Mouse (Mus musculus) gastrocnemius, postnatal 36 days (tissue): ENCODE data around the gene Fam219b. TPM values are rescaled to one million over a fixed set of nuclear protein-coding genes. Genes with fewer than 3 reads are reported as not detected.
A peak's percentile ranks its signal among the peaks of the same experiment; 100 is the strongest.

Experiments
- DNase-seq, 2 experiments: peaks; one replicate each; pipeline ENCODE4 v3.0.0; 2022
- intact Hi-C: fragments of 180-260 bp; cut with DNase I; formaldehyde crosslinking; loops from one replicate; pipeline ENCODE4 v1.15.1; 2025
- total RNA-seq, 2 experiments: library from RNA; stranded (reverse); gene quantifications; 2 replicates each; pipeline ENCODE4 v1.2.3; 2021

Fam219b gene
- total RNA-seq, 2 experiments from 2014 or later = 4.0 to 5.5 TPM

DNA sequence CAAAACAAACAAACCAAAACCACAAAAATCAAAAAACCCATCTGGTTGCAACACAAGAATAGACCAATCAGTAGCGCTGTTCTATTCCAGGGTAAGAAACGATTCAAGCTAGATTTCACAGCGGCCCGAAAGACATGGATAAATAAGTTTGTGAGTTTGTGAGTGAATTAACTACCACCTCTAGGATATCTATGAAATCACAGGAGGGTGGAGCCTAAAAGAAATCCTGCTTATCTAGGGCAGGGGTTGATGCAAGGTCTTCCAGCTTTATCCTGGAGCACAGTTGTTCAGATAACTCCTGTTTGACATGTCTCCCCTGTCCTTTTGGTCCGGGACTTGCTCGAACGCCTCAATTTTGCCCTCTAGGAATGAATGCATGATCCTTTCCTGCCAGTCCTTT lies 22.9 kb downstream of the Fam219b start:
- no peak for DNase-seq
- intact Hi-C loops = no loop called here

DNA sequence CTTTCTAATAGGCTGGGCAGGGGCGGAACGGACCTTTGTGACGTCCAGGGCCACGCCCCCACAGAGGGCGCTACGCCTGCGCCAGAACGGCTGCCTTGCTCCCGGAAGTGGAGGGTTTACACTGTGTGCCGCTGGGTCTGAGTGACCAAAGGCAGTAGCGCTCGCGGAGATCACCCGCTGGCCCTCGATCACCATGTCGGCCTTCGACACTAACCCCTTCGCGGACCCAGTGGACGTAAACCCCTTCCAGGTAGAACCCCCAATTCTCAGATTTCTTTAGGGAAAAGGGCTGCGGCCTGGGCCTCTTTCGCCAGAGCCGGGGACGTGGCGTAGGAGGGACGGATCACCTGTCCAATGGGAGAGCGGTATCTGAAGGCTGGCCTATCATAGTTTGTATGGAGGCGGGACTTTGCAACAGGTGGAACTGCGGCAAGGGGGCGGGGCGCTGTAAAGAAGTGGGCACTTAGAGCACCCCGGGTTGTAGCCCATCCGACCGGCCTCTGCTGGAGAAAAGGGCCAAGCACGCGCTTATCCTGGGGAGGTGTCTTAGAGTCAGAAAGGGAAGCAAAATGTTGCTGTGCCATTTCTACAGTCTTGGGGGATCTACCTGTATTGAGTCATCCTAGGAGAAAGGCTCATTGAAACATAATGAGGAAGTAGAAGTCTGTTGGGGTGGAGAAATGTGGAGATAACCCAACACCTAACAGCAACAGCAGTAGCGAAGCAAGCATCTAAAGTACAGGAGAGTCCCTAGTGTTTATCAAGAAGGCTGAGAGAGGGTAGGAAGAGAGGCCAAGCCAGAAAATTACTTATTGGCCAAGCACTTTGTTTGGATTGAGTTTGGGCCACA lies 23.8 kb downstream of the Fam219b start, which contains the start of gene Scamp2:
Gene Scamp2 (plus strand): TSS at position 83 of the 850 bp plus-strand sequence.
- peak; percentile 88 to 95 for DNase-seq
- intact Hi-C loops = no loop called here

DNA sequence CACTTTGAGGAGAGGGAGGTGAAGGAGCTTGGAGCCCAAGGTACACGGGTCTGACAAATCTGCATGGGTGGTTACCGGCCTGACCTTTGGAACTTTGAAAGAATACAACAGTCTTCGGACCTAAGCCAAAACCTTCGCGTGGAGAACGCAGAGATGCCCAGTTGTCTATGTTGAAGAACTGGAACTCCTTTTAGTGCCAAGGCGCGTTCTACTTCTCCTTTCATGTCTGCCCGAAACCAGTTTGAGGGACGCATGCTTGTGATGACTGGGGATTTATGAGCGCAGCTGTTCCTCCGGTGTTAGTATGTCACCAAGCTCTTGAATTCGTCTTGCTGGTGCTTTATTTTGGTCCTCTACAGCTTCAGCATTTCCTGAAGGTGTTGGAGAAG lies 24.4 kb downstream of the Fam219b start:
- DNase-seq = no peak
- intact Hi-C loops = no loop called here

DNA sequence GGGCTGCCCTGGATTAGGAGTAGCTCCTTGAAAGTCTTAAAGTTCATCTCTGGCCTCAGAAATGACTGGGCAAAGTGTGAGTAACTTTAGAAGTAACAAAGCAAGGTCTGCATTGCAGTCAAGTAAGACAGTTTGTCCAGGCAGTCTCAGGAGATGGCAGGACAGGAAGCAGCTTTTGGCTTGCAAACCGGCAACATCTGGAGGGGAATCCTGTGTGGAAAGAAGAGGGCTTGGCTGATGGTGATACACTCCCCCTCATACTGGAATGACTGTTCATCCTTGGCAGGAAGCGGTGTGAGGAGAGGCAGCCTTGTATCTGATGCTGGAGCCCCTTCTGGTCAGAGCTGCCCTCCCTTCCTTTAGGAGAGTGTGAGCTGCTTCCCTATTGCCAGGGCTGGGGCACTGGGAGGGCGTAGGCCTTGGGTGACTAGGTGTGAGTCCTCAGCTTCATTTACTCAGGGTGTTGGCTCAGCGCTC lies 25.6 kb downstream of the Fam219b start:
- intact Hi-C loops = no loop called here
- DNase-seq = peak in 1 of 2 experiments; percentile 51

DNA sequence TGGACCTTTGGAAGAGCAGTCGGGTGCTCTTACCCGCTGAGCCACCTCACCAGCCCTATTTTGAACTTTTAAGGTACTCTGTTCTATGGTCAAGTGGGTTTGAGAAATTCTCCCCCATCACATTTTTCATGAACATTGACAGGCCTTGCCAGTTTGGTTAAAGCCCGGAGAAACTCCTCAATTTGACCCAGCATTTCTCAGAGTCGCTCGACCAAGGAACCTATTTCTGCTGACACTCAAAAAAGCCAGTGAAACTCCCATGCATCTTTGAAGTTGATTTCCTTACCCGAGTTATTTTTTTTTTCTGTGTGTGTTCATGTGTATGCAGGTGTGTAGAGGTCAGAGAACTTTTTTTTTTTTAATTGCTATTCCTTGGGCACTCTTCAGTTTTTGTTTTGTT lies 27.3 kb downstream of the Fam219b start:
- DNase-seq = no peak
- intact Hi-C loops = no loop called here

DNA sequence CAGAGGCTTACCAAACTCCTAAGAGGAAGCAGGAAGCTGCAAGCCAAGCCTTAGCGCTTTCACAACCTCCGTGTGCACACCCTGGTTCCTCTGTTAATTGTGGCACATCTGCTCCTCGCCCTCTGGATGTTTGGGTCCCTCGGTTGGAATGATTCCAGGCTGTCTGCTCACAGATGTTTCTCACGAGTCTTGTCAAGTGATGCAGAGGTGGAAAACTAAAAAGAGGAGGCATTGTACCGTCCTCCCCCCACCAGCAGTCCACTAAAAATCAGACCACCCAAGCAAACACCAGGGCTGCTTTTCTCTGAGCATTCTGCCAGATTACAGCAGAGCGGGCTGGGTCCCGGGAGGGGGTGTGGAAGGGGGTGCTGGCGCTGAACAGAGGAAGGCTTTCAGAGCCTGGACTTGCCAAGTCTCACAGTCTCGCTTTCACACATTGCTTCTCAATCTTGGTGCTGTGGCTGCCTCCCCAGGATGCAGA lies 28.5 kb downstream of the Fam219b start:
- no peak for DNase-seq
- intact Hi-C loops = no loop called here

DNA sequence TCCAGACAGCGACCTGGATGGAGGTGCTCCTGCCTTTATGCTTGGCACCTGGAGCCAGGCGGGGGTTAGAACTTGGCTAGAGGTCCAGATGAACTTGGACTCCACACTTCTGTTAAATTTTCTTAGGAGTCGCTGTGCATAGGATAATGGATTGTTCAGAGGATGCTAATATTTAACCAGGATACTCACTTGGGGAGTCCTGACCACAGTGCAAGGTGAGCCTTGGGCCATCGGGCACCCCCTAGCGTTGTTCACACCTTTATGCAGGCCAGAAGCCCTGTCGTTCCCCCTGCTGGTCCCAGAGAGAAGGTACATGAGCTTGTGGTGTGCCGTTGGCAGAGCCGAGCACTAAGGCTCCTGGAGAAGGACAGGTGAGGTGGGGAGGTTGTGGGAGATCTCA lies 29.5 kb downstream of the Fam219b start:
- intact Hi-C loops = no loop called here
- DNase-seq = no peak

DNA sequence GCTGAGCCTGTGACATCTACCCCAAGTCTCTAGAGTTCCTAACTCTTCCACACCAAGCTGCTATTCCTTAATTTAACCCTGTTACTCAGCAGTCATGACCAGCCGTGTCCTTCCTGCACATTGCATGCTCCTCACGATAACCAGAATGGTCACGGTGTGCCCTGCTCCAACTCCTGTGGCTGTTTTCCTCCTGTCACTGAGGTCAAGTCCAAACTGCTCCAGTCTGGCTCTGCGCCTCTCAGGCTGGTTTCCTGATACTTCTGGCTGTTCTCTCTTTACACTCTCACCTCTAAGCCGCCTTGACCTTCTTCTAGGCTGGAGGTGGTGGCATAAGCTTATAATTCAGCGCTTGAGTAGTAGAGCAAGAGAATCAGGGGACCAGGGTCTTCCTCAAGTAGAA lies 31.2 kb downstream of the Fam219b start:
- intact Hi-C loops = no loop called here
- peak in 1 of 2 experiments; percentile 50 for DNase-seq

DNA sequence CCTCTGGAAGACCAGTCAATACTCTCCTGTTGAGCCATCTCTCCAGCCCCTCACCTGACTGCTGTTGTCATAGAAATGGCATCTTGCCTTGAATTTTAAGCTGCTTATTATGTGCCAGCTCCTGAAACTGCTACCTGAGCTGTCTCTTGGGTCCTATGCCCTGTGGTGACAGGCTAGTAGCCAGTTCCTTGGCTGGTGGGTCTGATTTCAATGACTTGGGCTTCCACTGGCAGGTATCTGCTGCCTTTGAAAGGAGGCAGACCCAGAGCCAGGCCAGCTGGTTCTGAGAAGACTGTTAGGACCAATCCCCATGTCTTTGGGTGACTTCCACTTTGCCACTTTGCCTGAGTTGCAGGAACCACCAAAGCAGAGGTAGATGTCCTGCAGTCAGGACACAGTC lies 37.1 kb downstream of the Fam219b start:
- no peak for DNase-seq
- intact Hi-C loops = no loop called here

DNA sequence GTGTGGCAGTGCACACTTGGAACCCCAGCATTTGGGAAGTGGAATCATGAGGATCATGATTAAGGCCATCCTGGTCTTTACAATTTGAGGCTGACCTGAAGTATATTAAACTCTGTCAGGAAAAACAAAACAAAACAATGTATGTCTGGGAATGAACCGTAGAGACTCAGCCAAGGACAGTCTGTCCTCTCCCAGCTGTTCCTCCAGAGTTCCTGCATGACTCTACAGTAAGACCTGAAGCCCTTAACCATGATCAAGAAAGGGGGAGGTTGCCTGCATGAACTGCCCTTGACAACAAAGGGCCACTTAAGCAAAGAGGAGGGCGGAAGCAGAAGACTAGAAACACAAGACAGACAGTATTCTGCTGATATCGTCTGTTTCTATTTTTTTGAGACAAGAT lies 38.2 kb downstream of the Fam219b start:
- DNase-seq = no peak
- intact Hi-C loops = no loop called here

DNA sequence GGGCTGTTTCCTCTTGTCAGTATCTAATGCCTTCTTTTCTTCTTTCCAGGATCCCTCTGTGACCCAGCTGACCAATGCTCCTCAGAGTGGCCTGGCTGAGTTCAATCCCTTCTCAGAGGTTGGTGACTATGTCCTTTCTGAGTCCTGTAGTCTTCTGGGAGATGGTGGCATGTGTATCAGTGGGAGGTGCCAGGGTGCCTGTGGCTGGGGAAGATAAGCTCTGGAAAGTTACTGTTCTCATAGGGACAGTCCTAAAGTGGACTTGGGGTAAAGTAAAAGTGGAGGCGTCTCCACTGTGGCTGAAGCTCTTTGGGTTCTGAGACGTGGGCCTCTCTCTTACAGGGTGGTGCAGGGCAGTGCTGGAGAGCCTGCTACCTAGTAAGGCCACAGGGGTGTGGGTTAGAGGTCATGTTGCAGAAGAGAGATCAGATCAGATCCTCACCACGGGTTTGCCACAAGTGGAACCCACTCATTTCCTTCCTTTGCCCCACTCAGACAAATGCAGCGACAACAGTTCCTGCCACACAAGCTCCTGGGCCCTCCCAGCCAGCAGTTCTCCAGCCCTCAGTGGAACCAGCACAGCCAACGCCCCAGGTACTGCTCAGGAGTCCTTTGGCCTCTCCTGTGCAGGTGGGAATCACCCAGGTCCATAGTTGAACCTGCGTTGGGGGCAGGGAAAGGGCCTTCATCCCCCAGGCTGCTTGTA lies 40.0 kb downstream of the Fam219b start:
- intact Hi-C loops = no loop called here
- DNase-seq = no peak

DNA sequence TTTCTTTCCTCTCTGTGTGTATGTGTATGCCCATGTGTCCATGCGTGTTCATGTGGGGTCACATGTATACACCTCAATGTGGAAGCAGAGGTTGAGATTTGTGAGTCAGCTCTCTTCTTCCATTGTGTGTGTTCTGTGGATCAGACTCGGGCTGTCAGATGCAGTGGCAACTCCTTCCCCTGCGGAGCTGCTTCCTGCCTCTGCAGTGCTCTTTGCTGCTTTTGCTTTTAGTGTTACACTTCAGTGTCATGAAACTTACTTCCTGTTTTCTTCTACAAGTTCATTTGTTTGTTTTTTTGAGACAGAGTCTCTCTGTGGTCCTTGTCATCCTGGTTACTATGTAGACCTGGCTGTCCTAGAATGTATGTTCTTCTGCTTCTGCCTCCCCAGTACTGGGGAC lies 47.7 kb downstream of the Fam219b start:
- intact Hi-C loops = no loop called here
- no peak for DNase-seq

DNA sequence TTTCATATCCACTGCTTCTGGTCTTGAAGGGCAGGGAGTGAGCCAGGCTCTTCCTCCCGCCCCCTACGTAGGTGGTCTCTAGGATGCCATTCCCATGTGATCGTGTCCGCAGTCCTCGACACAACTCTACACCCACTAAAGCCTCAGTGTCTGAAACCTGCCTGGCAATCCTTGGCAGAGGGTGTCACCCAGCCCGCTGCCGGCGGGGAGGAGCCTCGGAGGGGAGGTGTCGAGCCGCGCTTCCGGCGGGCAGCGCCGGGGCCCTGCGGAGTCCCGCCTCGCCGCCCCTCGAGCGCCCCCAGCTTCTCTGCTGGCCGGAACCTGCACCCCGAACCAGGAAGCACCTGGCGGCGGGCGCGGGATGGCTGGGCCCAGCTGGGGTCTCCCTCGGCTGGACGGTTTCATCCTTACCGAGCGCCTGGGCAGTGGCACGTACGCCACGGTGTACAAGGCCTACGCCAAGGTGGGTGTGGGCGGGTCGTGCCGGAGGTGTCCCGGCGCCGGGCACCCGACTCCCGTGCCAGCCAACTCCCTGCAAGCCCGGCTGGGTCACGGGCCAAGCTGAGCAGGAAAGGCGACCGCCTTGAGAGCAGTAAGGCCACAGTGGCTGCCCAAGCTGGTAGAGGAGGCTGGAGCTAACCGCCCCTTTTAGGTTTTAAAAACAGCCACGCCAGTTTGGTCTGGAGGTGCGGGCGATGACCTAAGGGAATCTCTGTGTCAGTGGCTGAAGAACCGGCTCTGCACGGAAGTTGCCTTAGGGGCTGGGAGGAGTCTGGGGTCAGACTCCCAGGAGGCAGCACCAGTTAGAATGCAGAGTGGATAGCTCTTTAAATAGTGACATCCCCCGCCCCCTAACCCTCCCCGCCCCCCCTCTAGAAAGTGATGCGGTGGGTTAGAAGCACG lies 52.1 kb downstream of the Fam219b start, which contains the start of gene Ulk3:
Gene Ulk3 (plus strand): TSS at position 229 of the 903 bp plus-strand sequence.
- intact Hi-C loops = loop anchor here (2.0 kb wide), 1 partner anchor 49 kb away; no protein-coding TSS in a partner anchor
- peak; percentile 65 to 71 for DNase-seq

DNA sequence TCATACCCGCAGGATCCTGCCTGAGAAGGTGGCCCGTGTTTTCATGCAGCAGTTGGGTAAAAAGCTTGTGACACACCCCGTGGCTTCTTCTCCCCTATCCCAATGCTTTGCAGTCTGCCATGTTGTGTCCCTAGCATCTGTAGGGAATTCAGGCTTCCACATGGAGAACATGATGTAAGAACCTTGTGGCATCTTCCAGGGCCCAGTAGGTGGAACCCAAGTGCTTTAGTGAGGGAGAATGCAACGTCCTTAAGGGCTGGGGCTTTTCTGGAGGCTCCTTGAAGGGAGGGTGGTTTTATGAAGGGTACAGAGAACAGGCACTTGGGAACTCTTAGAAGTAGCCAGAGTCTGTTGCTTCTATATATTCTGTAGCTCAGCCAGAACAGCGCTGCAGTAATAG lies 53.4 kb downstream of the Fam219b start:
- no peak for DNase-seq
- intact Hi-C loops = no loop called here

Other genes starting within 250 kb of the Fam219b start
- gene Ppcdc, start 97.4 kb upstream of the Fam219b start, total RNA-seq = 1 to 10 TPM; 7.1 to 7.7 TPM
- gene Scamp5, start 69.5 kb upstream of the Fam219b start, total RNA-seq = under 1 TPM; 0.66 to 0.74 TPM
- not detected for gene Rpp25, start 33.5 kb upstream of the Fam219b start, total RNA-seq
- 1,000 to 10,000 TPM; 1,357 to 1,404 TPM for gene Cox5a, start 16.3 kb upstream of the Fam219b start, total RNA-seq
- gene Mpi, start 15.2 kb downstream of the Fam219b start, total RNA-seq = 10 to 100 TPM; 80.9 to 83.7 TPM
- 10 to 100 TPM; 33.8 to 37.3 TPM for gene Scamp2, start 23.4 kb downstream of the Fam219b start, total RNA-seq
- gene Ulk3, start 51.9 kb downstream of the Fam219b start, total RNA-seq = 1 to 10 TPM; 4.3 to 6.0 TPM
- gene Cplx3, start 68.8 kb downstream of the Fam219b start, total RNA-seq = not detected
- gene Lman1l, start 83.2 kb downstream of the Fam219b start, total RNA-seq = not detected
- 1 to 10 TPM; 8.5 to 9.5 TPM for gene Csk, start 116.1 kb downstream of the Fam219b start, total RNA-seq
- gene Cyp1a2, start 146.2 kb downstream of the Fam219b start, total RNA-seq = not detected
- under 1 TPM; 0.26 to 0.57 TPM for gene Cyp1a1, start 150.4 kb downstream of the Fam219b start, total RNA-seq
- 1 to 10 TPM; 4.8 to 6.3 TPM for gene Edc3, start 171.0 kb downstream of the Fam219b start, total RNA-seq
- 10 to 100 TPM; 35.9 to 37.7 TPM for gene Clk3, start 228.3 kb downstream of the Fam219b start, total RNA-seq